Mouse (Mus musculus): ENCODE results near the gene Arr3.

The Arr3 gene

GRCm38 (mm10) chrX:100605314-100605713 lies at the start of gene Arr3:
TSS of gene Arr3 (plus strand) at chrX:100605497.
- no peak for DNase-seq

- DNase-seq: no peak
Measured at GRCm38 (mm10) chrX:100556026-100556425, 49.3 kb upstream of the Arr3 start.

GRCm38 (mm10) chrX:100565696-100566095 lies 39.6 kb upstream of the Arr3 start:
- no peak for DNase-seq

GRCm38 (mm10) chrX:100571951-100572350 lies 33.3 kb upstream of the Arr3 start, which contains the start of gene Awat1:
TSS of gene Awat1 (plus strand) at chrX:100572251.
- no peak for DNase-seq

- DNase-seq: no peak
Measured at GRCm38 (mm10) chrX:100594791-100595190, 10.5 kb upstream of the Arr3 start, which contains the start of gene P2ry4. TSS of gene P2ry4 (minus strand) at chrX:100594869.

DNA sequence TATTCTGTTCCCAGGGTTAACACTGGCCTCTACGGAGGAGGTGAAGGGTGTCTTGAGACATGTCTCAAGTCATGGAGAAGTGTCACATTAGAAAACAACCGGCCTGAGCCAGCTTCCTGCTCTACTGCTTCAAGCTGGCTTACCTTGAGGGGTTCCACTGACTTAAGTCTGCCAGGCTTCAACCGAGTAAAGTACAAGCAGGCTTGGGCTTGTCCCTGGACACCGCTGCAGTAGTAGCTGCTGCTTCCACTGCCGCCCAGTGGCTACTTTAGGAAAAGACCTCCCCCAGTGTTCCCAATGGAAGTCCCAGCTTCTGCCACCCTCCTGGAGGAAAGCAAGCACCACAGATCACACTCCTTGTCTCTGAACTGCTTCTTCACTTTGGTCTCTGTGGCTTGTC lies 7.9 kb upstream of the Arr3 start:
- no peak for DNase-seq

GRCm38 (mm10) chrX:100599755-100600154 lies 5.5 kb upstream of the Arr3 start:
- DNase-seq: no peak

DNA sequence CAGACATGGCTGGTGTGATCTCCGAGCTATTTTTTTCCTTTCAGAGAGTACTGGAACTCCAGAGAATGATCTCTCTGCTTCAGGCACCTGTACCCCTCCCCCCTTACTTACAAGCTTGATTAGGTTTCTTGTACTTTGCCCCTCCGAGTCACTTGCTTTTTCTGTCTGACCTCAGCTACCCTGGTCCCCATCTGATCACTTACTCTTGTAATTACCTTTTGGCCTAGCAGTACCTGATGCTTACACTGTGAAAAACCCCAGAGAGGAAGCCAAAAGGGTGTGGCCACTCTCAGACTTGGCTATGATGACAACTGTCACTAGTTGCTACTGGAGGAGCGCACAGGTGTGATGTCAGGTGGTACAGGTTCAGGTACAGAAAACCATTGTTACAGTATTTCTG lies 13.2 kb downstream of the Arr3 start:
- DNase-seq: no peak

GRCm38 (mm10) chrX:100621366-100621765 lies 16.1 kb downstream of the Arr3 start:
- DNase-seq: no peak

- no peak for DNase-seq
Measured at GRCm38 (mm10) chrX:100624242-100624641, 18.9 kb downstream of the Arr3 start.

GRCm38 (mm10) chrX:100625146-100625545 lies 19.8 kb downstream of the Arr3 start:
- DNase-seq: no peak

- no peak for DNase-seq
Measured at GRCm38 (mm10) chrX:100625546-100625801, 20.2 kb downstream of the Arr3 start, which contains the start of gene Kif4. TSS of gene Kif4 (plus strand) at chrX:100625737.

DNA sequence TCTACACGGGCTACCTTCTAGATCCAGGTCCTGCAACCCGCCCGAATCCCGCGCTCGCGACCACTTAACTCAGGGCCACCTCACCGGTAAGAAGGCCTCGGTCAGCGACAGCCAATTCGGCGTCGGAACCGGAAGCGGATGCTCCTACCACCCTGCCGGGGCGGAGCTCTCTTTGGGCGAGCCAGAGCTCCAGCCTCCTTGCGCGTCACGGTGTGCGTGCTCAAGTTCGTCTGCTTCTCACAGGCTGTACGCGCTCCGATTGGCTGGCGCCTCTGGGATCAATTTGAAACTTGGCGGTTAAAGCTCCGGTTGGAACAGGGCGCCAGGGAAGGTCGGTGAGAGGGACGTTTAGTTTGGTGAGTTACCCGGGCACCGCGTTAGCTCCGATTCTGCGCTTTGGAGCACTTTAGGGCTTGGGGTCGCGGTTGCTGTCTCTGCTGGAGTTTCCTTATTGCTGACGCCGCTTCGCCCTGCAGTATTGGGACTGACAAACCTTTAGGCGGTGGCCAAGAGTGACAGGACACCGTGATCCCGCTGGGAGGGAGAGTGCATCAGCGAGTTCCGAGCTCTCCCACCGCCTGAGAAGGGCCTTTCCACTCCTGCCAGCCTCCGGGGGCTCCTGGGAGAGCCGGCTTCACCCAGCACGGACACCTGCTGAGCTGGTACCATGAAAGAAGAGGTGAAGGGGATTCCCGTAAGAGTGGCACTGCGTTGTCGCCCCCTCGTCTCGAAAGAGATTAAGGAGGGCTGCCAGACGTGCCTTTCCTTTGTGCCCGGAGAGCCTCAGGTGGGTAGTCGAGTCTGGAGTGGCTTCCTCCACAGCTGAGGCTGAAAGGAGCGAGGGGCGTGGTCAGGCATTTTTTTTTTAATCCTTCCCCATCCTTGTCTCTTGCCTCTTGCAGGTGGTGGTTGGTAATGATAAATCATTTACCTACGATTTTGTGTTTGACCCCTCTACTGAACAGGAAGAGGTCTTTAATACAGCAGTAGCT lies 20.8 kb downstream of the Arr3 start, which contains the start of gene Pdzd11:
Gene Pdzd11 (minus strand): TSS at position 767 of the 992 bp plus-strand sequence.
- peak; percentile 83 for DNase-seq

DNA sequence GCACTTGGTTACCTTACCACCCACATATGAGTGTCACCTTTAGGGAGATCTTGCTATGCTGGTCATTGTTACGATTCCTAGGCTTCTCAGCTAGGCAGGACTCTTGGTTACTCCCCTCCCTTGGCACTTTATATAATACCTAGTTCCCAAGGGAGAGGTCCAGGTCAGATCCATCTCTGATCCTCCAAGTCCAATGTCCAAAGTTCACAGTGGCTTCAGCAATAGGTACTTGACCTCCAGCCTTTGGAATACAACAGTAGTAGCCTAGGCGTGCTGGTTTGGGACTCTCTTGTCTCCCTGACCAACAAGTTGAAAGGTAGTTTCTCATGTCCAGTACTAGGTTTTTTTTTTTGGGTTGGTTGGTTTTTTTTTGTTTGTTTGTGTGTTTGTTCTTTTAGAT lies 23.8 kb downstream of the Arr3 start:
- no peak for DNase-seq

DNA sequence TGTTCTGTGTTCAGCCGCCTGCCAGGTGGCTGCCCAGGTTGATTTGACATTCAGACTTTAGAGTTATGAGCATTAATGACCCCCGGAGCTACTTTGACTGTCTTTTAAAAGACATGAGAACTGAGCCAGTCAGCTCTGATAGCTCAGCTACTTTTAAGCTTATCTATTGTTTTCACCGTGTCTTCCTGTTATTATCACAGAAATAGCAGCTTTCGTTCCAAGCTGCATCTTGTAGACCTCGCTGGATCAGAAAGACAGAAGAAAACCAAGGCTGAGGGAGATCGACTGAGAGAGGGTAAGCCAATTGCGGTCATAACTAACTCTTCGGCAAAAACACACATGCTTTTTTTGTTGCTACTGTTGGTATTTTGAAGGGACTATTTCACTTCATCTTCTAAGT lies 33.2 kb downstream of the Arr3 start:
- DNase-seq: no peak

DNA sequence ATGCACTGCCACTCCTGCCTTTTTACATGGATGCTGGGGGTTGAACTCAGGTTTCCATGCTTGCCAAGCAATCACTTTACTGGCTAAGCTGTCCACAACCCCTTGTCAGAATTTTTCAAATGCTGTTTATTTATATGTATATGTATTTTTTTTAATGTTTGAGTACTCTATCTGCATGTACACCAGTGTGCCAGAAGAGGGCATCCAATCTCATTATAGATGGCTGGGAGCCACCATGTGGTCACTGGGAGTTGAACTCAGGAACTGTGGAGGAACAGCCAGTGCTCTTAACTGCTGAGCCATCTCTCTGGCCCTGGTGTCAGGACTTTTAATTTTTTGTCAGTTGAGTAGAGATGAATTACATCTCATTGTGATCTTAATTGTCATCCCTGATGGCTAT lies 47.6 kb downstream of the Arr3 start:
- DNase-seq: no peak

DNA sequence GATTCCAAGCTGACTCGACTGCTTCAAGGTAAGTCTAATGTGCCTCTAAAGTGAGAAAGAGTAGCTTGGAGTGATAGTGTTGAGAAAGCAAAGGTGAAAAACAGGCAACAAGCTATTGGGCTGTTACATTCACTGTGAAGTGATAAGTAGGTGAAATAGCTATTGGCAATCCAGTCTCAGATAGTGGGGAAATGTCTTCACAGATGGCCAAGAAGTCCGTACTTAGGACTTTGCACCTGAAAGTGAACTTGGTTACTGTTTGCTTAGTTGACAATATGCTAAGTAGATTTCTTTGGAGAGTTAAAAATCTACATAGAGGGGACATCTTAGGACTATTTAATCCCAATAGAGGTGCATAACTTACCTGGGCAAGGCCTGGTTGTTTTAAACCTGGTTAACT lies 59.5 kb downstream of the Arr3 start:
- no peak for DNase-seq
